Mouse (Mus musculus): ENCODE data around the gene Ctnna2. TPM values are rescaled to one million over a fixed set of nuclear protein-coding genes. Genes with fewer than 3 reads are reported as not detected.

Ctnna2 gene
- total and polyA plus RNA-seq, 2 experiments from 2014 or later: 91.5 to 243 TPM

DNA sequence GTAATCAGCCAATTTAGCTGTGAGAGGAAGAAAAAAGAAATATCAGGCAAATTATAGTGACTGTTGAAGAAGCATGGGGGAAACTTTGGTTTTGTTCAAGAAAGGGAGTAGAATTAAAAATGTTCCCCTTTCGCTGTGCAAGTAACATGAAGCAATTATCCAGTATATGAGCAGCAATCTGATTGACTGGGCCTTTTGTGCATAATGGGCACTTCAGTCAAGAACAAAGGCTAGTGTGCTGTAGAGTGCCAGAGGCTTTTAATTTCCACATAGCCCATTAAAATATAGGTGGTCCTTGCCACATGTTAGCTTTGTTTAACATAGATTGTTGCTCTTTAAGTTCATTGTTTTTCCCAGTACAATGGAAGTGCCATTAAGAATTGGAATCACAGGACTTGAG, 566.0 kb downstream of the Ctnna2 start:
- 15% methylated on average over 1 of the region's 1 CpGs for WGBS
- DNase-seq (no peak), ATAC-seq (no peak)
- no peak for TF ChIP-seq CTCF (IDR thresholded peaks at IDR 0.05; ENCODE audit: low read depth)
- Histone ChIP-seq H3K27me3 (ENCODE audit: insufficient read depth, low read length) (no peaks in the 10 kb centered on the region), H3K4me1 (ENCODE audit: insufficient read depth) (no peaks in the 10 kb centered on the region), H3K4me3 (ENCODE audit: low read depth, low read length) (no peak overlapping the region), H3K36me3 (ENCODE audit: insufficient read depth) (no peaks in the 10 kb centered on the region), H3K27ac (ENCODE audit: low read depth, low read length) (no peak overlapping the region), H3K9me3 (ENCODE audit: low read length) (no peaks in the 10 kb centered on the region), H3K4me2 (ENCODE audit: low read depth) (no peak overlapping the region), H3K9ac (no peak overlapping the region)

DNA sequence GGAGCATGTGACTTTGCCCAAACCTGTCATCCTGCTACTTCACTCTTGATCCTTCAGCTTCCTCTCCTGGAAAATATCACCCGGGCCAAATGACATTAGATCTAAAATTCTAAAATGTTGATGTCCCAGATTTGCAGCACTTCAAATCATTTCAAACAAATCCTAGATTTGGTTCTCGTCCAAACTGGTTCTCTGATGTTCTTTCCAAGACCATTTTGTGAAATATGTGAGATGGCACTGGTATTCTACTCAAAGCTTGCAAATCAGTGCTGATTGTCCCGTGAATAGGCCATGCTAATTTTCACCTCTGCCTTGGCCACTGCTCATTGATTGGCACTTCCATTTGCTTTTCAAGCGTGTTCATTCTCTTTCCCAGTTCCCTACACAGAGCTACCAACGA, 571.0 kb downstream of the Ctnna2 start:
- 49% methylated on average over 5 of the region's 5 CpGs for WGBS
- no peak for DNase-seq

DNA sequence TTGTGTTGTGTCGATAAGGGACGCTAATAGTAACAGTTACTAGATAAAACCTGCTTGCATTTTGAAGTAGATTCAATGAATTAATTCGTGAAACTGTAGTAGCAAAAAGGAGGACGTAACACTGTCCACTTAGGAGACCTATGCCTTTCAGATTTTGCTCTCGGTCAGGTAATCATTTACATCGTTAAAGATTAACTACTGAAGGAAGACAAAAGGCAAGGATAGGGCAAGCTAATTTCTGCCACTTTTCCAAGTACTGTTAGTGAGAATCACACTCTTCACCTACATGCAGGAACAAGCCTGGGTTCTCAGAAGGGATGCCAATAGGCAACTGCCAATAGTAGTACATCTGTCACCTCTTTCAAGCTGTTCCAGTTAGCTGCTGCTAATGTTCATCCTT, 578.7 kb downstream of the Ctnna2 start:
- ATAC-seq: no peak
- no peak for TF ChIP-seq CTCF (IDR thresholded peaks at IDR 0.05; ENCODE audit: low read depth)
- no peak for DNase-seq
- Histone ChIP-seq H3K9ac (no peak overlapping the region), H3K9me3 (ENCODE audit: low read length) (no peaks in the 10 kb centered on the region), H3K4me1 (ENCODE audit: insufficient read depth) (no peaks in the 10 kb centered on the region), H3K4me2 (ENCODE audit: low read depth) (no peak overlapping the region), H3K27ac (ENCODE audit: low read depth, low read length) (no peak overlapping the region), H3K36me3 (ENCODE audit: insufficient read depth) (no peaks in the 10 kb centered on the region), H3K27me3 (ENCODE audit: insufficient read depth, low read length) (no peaks in the 10 kb centered on the region), H3K4me3 (ENCODE audit: low read depth, low read length) (no peak overlapping the region)
- WGBS: 86% methylated on average over 6 of the region's 6 CpGs

More for the DNA sequence above, 571.0 kb downstream of the Ctnna2 start:
- Histone ChIP-seq H3K4me2 (ENCODE audit: low read depth) (no peak overlapping the region), H3K9ac (no peak overlapping the region), H3K36me3 (ENCODE audit: insufficient read depth) (no peaks in the 10 kb centered on the region), H3K9me3 (ENCODE audit: low read length) (no peaks in the 10 kb centered on the region), H3K4me3 (ENCODE audit: low read depth, low read length) (no peak overlapping the region), H3K4me1 (ENCODE audit: insufficient read depth) (no peaks in the 10 kb centered on the region), H3K27ac (ENCODE audit: low read depth, low read length) (no peak overlapping the region), H3K27me3 (ENCODE audit: insufficient read depth, low read length) (no peaks in the 10 kb centered on the region)
- no peak for TF ChIP-seq CTCF (IDR thresholded peaks at IDR 0.05; ENCODE audit: low read depth)
- no peak for ATAC-seq

DNA sequence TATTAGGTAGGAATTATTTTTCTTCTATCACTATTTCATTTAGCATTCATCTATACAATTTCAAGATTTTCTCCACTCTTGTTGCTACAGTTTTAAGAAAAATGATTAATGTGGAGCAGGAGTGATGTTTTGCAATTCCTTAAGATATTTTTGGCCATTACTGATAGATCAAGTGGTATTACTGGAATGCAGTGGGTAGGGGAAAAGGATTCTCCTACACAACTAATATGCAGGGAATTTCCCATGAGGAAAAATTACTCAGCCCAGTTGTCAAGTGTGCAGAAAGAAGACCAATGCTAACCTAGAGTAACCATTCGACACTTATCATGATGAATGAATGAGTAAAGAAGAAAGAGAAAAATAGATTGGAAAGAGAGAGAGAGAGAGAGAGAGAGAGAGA, 587.8 kb downstream of the Ctnna2 start:
- H3K9me3 ChIP-seq (ENCODE audit: low read length): no peaks in the 10 kb centered on the region
- H3K4me2 ChIP-seq (ENCODE audit: low read depth): no peak overlapping the region
- DNase-seq: no peak
- no peak for TF ChIP-seq CTCF (IDR thresholded peaks at IDR 0.05; ENCODE audit: low read depth)
- no peak for ATAC-seq
- H3K4me1 ChIP-seq (ENCODE audit: insufficient read depth): no peaks in the 10 kb centered on the region
- no peaks in the 10 kb centered on the region for H3K36me3 ChIP-seq (ENCODE audit: insufficient read depth)
- H3K9ac ChIP-seq: no peak overlapping the region
- no peaks in the 10 kb centered on the region for H3K27me3 ChIP-seq (ENCODE audit: insufficient read depth, low read length)
- 82% methylated on average over 1 of the region's 1 CpGs for WGBS
- no peak overlapping the region for H3K4me3 ChIP-seq (ENCODE audit: low read depth, low read length)
- no peak overlapping the region for H3K27ac ChIP-seq (ENCODE audit: low read depth, low read length)

DNA sequence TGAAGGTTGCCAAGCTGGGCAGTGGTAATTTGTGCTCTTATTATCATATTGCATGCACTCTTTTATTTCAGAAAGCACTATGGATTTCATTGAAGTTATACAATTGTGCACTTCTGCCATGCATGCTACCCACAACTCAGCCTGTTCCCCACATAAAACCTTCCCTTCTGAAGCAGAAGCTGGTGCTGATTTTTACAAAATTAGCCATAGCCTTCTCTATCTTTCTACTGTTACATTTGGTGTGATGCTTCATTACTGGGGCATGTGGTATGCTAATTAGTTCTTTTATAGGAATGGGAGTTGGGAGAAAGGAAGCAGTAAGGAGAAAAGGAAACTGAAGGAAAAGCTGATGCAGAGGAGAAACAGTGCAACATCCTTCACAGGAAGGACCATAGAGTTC, 598.2 kb downstream of the Ctnna2 start:
- peak; percentile 27; the same call in 1 of the 2 replicates for ATAC-seq
- Histone ChIP-seq H3K27me3 (ENCODE audit: insufficient read depth, low read length) (no peaks in the 10 kb centered on the region), H3K4me3 (ENCODE audit: low read depth, low read length) (no peak overlapping the region), H3K36me3 (ENCODE audit: insufficient read depth) (no peaks in the 10 kb centered on the region), H3K4me1 (ENCODE audit: insufficient read depth) (no peaks in the 10 kb centered on the region), H3K4me2 (ENCODE audit: low read depth) (no peak overlapping the region), H3K9ac (peak overlapping the region; percentile 6; the same call in 1 of the 2 replicates), H3K27ac (ENCODE audit: low read depth, low read length) (no peak overlapping the region; the same call in 1 of the 2 replicates), H3K9me3 (ENCODE audit: low read length) (no peaks in the 10 kb centered on the region)
- no peak for TF ChIP-seq CTCF (IDR thresholded peaks at IDR 0.05; ENCODE audit: low read depth)
- no peak for DNase-seq

DNA sequence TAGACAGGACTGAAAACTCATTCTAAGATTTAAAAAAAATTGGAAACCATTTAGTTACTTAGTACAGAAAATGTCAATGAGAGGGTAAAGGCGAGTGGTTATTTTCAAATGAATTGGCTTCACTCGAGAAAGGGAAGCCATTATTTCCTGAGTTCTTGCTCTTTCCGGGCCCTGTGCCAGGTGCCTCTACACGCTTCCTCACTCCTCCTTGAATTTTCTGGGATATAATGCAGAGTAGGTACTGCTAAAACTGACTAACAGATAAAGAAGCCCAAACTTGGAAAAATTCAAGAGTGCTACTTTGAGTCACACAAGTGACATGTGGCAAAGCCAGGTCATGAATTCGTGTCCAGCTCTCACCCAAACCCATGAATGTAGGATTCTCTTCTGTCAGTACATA, 606.4 kb downstream of the Ctnna2 start:
- WGBS: 31% methylated on average over 5 of the region's 5 CpGs
- TF ChIP-seq CTCF (IDR thresholded peaks at IDR 0.05; ENCODE audit: low read depth): no peak
- no peak for DNase-seq

DNA sequence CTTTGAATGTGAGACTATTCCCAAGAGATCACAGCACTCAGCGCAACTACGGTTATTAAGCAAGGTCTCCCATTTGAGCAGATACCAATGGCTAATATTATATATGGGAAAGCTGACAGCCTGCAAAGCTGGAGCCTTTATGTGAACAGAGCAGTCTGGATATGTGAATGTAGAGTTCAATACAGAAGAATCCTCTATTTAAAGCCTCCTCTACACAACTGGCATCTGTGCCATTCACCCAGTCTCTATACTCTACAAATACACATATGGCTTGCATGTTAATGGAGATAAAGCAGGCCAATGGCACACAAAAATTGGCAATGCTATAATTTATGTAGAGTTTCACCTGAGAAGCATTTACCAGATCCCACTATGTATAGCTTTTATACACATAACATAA, 608.4 kb downstream of the Ctnna2 start:
- DNase-seq: no peak
- 81% methylated on average over 2 of the region's 2 CpGs for WGBS
- 0 out of 2 replicates have a peak, but pooled peaks have one; percentile 23 for ATAC-seq

More for the DNA sequence above, 606.4 kb downstream of the Ctnna2 start:
- Histone ChIP-seq H3K4me1 (ENCODE audit: insufficient read depth) (peaks cover 5% of the 10 kb centered on the region; the same call in 1 of the 2 replicates), H3K9me3 (ENCODE audit: low read length) (no peaks in the 10 kb centered on the region), H3K36me3 (ENCODE audit: insufficient read depth) (no peaks in the 10 kb centered on the region), H3K27ac (ENCODE audit: low read depth, low read length) (no peak overlapping the region), H3K4me2 (ENCODE audit: low read depth) (no peak overlapping the region), H3K9ac (no peak overlapping the region), H3K4me3 (ENCODE audit: low read depth, low read length) (no peak overlapping the region), H3K27me3 (ENCODE audit: insufficient read depth, low read length) (no peaks in the 10 kb centered on the region)
- ATAC-seq: no peak

More for the DNA sequence above, 608.4 kb downstream of the Ctnna2 start:
- TF ChIP-seq CTCF (IDR thresholded peaks at IDR 0.05; ENCODE audit: low read depth): no peak
- peaks cover 5% of the 10 kb centered on the region; the same call in 1 of the 2 replicates for H3K4me1 ChIP-seq (ENCODE audit: insufficient read depth)
- no peak overlapping the region for H3K9ac ChIP-seq
- no peaks in the 10 kb centered on the region for H3K36me3 ChIP-seq (ENCODE audit: insufficient read depth)
- no peak overlapping the region for H3K4me3 ChIP-seq (ENCODE audit: low read depth, low read length)
- no peak overlapping the region for H3K4me2 ChIP-seq (ENCODE audit: low read depth)
- H3K9me3 ChIP-seq (ENCODE audit: low read length): no peaks in the 10 kb centered on the region
- H3K27ac ChIP-seq (ENCODE audit: low read depth, low read length): no peak overlapping the region
- no peaks in the 10 kb centered on the region for H3K27me3 ChIP-seq (ENCODE audit: insufficient read depth, low read length)
